Mouse (Mus musculus): ENCODE results near the gene Baiap2l1. TPM values are rescaled to one million over a fixed set of nuclear protein-coding genes. Genes with fewer than 3 reads are reported as not detected.

Gene Baiap2l1
- polyA plus RNA-seq, 2 experiments: 7.4 to 9.2 TPM

DNA sequence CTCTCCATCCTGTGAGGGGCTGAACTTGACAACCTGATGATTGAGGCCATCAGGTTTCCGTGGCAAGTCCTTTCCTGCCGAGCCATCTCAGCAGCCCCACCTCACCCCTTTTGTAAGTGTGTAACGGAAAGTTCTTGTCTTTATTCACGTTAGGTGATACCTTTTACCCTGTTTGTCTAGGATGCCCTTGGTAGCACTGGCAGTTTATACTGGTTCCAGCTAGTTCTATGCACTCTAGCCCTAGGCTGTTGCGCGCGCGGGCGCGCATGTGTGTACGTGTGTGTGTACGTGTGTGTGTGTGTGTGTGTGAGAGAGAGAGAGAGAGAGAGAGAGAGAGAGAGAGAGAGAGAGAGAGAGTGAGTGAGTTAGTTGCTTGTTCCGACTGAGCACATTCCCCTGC, 94.4 kb downstream of the Baiap2l1 start:
- Histone ChIP-seq H3K9ac (ENCODE audit: low read depth, low read length, severe bottlenecking) (no peak overlapping the region), H3K4me3 (replicated peaks; ENCODE audit: low read length) (no peak overlapping the region), H3K4me1 (ENCODE audit: control insufficient read depth, insufficient read depth, low read length) (peaks cover 12% of the 10 kb centered on the region), H3K9me3 (ENCODE audit: control insufficient read depth, low read length) (no peaks in the 10 kb centered on the region), H3K4me2 (replicated peaks; ENCODE audit: low read depth, low read length, severe bottlenecking) (no peak overlapping the region), H3K36me3 (ENCODE audit: control insufficient read depth, insufficient read depth, low read length) (peaks cover 71% of the 10 kb centered on the region), H3K27ac (replicated peaks; ENCODE audit: low read depth, low read length) (no peak overlapping the region), H3K27me3 (ENCODE audit: control insufficient read depth, insufficient read depth, low read length) (no peaks in the 10 kb centered on the region)
- WGBS: 80% methylated on average over 13 of the region's 13 CpGs
- TF ChIP-seq POLR2A (IDR thresholded peaks at IDR 0.05; ENCODE audit: borderline replicate concordance, extremely low read depth, insufficient read depth, insufficient read length): no peak
- DNase-seq (ENCODE audit: low spot score) (no peak), ATAC-seq (ENCODE audit: low FRiP score, low read depth) (no peak)

DNA sequence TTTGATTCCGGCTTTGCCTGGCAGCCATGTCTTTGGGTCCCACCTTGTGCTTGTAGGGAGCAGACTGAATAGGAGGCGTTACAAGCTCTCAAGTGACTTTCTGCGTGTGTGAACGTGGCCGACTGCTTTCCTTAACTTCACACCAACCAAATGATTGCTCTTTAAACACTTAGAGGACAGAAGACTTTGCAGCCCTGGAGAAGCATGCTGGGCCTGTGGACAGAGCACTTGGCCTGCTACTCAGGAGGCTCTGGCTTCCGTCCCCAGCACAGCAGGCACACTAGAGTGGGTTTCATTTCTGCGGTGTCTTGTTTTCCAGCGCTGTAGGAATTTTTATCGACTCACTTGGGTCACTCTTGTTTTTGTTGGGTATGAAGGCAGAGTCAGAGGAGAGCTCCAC, 94.8 kb downstream of the Baiap2l1 start:
- Histone ChIP-seq H3K4me2 (replicated peaks; ENCODE audit: low read depth, low read length, severe bottlenecking) (no peak overlapping the region), H3K9ac (ENCODE audit: low read depth, low read length, severe bottlenecking) (no peak overlapping the region), H3K27me3 (ENCODE audit: control insufficient read depth, insufficient read depth, low read length) (no peaks in the 10 kb centered on the region), H3K4me1 (ENCODE audit: control insufficient read depth, insufficient read depth, low read length) (peaks cover 17% of the 10 kb centered on the region), H3K27ac (replicated peaks; ENCODE audit: low read depth, low read length) (no peak overlapping the region), H3K36me3 (ENCODE audit: control insufficient read depth, insufficient read depth, low read length) (peaks cover 67% of the 10 kb centered on the region), H3K9me3 (ENCODE audit: control insufficient read depth, low read length) (no peaks in the 10 kb centered on the region), H3K4me3 (replicated peaks; ENCODE audit: low read length) (no peak overlapping the region)
- no peak for TF ChIP-seq POLR2A (IDR thresholded peaks at IDR 0.05; ENCODE audit: borderline replicate concordance, extremely low read depth, insufficient read depth, insufficient read length)
- DNase-seq (ENCODE audit: low spot score): no peak
- 72% methylated on average over 9 of the region's 9 CpGs for WGBS
- ATAC-seq (ENCODE audit: low FRiP score, low read depth): no peak

DNA sequence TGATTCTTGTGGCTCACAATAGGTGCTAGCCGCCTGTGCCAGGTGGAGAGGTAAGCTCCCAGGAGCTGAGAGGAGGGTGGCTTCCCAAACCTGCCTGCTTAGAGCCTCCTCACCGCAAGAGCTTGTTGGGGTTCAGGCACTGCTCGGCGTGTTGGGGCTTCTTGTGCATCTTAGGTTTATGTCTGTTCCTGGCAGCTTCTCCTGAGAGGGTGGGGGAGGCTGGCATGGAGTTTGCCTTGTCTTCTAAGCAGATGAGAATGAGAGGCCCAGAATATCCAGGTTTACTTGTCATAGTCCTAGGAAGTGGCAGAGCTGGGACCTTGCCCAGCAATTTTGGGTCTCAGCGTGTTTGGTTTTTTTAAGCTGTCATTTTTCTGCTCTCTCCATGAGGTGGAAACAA, 96.1 kb downstream of the Baiap2l1 start:
- WGBS: 87% methylated on average over 5 of the region's 5 CpGs
- no peaks in the 10 kb centered on the region for H3K9me3 ChIP-seq (ENCODE audit: control insufficient read depth, low read length)
- H3K27me3 ChIP-seq (ENCODE audit: control insufficient read depth, insufficient read depth, low read length): no peaks in the 10 kb centered on the region
- H3K4me3 ChIP-seq (replicated peaks; ENCODE audit: low read length): no peak overlapping the region
- no peak overlapping the region for H3K9ac ChIP-seq (ENCODE audit: low read depth, low read length, severe bottlenecking)
- DNase-seq (ENCODE audit: low spot score) (no peak), ATAC-seq (ENCODE audit: low FRiP score, low read depth) (no peak)
- H3K4me1 ChIP-seq (ENCODE audit: control insufficient read depth, insufficient read depth, low read length): peaks cover 29% of the 10 kb centered on the region
- no peak for TF ChIP-seq POLR2A (IDR thresholded peaks at IDR 0.05; ENCODE audit: borderline replicate concordance, extremely low read depth, insufficient read depth, insufficient read length)
- no peak overlapping the region for H3K27ac ChIP-seq (replicated peaks; ENCODE audit: low read depth, low read length)
- H3K36me3 ChIP-seq (ENCODE audit: control insufficient read depth, insufficient read depth, low read length): peaks cover 55% of the 10 kb centered on the region
- no peak overlapping the region for H3K4me2 ChIP-seq (replicated peaks; ENCODE audit: low read depth, low read length, severe bottlenecking)

DNA sequence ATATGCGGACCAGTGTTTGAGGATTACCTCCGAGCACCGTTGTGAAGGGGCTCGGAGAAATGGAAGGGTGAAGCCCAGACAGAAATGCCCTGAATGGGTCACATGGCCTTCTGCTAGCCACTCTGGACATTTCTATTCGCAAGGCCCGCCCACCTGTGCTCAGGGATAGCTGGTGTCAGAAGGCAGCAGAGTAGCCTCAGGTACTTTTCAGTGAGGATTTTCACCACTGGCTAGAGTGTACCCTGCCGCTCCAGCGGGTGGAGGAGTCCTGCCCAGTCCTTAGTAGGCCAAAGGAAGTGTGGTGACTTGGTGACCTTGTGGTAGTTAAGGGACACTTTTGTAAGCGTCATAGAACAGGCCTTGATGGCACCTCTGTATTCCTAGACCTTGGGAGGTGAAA, 96.6 kb downstream of the Baiap2l1 start:
- H3K4me1 ChIP-seq (ENCODE audit: control insufficient read depth, insufficient read depth, low read length): peaks cover 34% of the 10 kb centered on the region
- ATAC-seq (ENCODE audit: low FRiP score, low read depth): no peak
- DNase-seq (ENCODE audit: low spot score): no peak

DNA sequence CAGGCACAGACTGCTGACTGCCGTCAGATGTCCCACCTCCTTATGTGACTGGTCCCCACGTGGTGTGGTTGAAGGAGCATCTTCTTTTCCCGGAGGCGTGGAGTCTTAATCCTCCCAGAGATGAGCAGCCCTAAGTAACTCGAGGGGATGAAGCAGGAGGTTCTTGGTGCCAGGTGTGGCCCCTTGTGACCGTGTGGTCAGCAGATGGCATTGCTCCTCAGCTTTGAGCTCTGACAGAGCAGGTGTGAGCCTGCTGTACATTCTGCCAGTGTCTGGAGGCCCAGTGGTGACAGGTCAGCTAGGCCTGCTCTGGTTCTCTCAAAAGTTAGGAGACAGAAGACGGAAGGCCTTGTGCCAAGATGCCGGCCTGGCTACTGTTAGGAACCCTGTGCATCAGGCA, 97.4 kb downstream of the Baiap2l1 start:
- WGBS: 72% methylated on average over 8 of the region's 8 CpGs
- no peak overlapping the region for H3K4me2 ChIP-seq (replicated peaks; ENCODE audit: low read depth, low read length, severe bottlenecking)
- no peak overlapping the region for H3K4me3 ChIP-seq (replicated peaks; ENCODE audit: low read length)
- H3K27ac ChIP-seq (replicated peaks; ENCODE audit: low read depth, low read length): no peak overlapping the region
- peaks cover 36% of the 10 kb centered on the region for H3K4me1 ChIP-seq (ENCODE audit: control insufficient read depth, insufficient read depth, low read length)
- no peak overlapping the region for H3K9ac ChIP-seq (ENCODE audit: low read depth, low read length, severe bottlenecking)
- no peak for TF ChIP-seq POLR2A (IDR thresholded peaks at IDR 0.05; ENCODE audit: borderline replicate concordance, extremely low read depth, insufficient read depth, insufficient read length)
- ATAC-seq (ENCODE audit: low FRiP score, low read depth) (no peak), DNase-seq (ENCODE audit: low spot score) (no peak)
- H3K9me3 ChIP-seq (ENCODE audit: control insufficient read depth, low read length): no peaks in the 10 kb centered on the region
- H3K27me3 ChIP-seq (ENCODE audit: control insufficient read depth, insufficient read depth, low read length): no peaks in the 10 kb centered on the region
- peaks cover 42% of the 10 kb centered on the region for H3K36me3 ChIP-seq (ENCODE audit: control insufficient read depth, insufficient read depth, low read length)

More for the DNA sequence above, 96.6 kb downstream of the Baiap2l1 start:
- Histone ChIP-seq H3K27ac (replicated peaks; ENCODE audit: low read depth, low read length) (no peak overlapping the region), H3K36me3 (ENCODE audit: control insufficient read depth, insufficient read depth, low read length) (peaks cover 49% of the 10 kb centered on the region), H3K27me3 (ENCODE audit: control insufficient read depth, insufficient read depth, low read length) (no peaks in the 10 kb centered on the region), H3K4me2 (replicated peaks; ENCODE audit: low read depth, low read length, severe bottlenecking) (no peak overlapping the region), H3K9ac (ENCODE audit: low read depth, low read length, severe bottlenecking) (no peak overlapping the region), H3K9me3 (ENCODE audit: control insufficient read depth, low read length) (no peaks in the 10 kb centered on the region), H3K4me3 (replicated peaks; ENCODE audit: low read length) (no peak overlapping the region)
- no peak for TF ChIP-seq POLR2A (IDR thresholded peaks at IDR 0.05; ENCODE audit: borderline replicate concordance, extremely low read depth, insufficient read depth, insufficient read length)
- 77% methylated on average over 9 of the region's 9 CpGs for WGBS

DNA sequence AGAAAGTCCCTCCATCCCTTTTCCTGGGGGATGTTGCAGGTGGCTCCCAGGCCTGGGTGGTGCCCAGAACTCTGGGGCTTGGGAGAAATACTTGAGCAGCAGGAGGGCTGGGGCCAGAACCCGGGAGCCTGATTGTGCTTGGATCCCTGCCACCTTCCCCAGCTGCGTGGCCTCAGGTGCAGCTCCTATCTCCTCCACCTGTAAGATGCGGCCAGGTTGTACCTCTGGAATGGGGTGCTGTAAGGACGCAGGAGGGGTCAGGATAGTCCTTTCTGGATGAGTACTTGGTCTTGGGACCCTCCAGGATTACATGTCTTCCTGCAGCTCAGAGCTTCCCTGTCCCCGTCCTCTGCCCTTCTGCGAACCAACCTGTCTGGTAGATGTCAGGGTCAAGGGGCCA, 98.7 kb downstream of the Baiap2l1 start:
- H3K4me3 ChIP-seq (replicated peaks; ENCODE audit: low read length): no peak overlapping the region
- ATAC-seq (ENCODE audit: low FRiP score, low read depth): no peak
- no peaks in the 10 kb centered on the region for H3K9me3 ChIP-seq (ENCODE audit: control insufficient read depth, low read length)
- peaks cover 32% of the 10 kb centered on the region for H3K36me3 ChIP-seq (ENCODE audit: control insufficient read depth, insufficient read depth, low read length)
- H3K27me3 ChIP-seq (ENCODE audit: control insufficient read depth, insufficient read depth, low read length): no peaks in the 10 kb centered on the region
- H3K4me2 ChIP-seq (replicated peaks; ENCODE audit: low read depth, low read length, severe bottlenecking): no peak overlapping the region
- WGBS: 84% methylated on average over 5 of the region's 6 CpGs
- H3K9ac ChIP-seq (ENCODE audit: low read depth, low read length, severe bottlenecking): no peak overlapping the region; the same call in 1 of the 2 replicates
- peaks cover 41% of the 10 kb centered on the region for H3K4me1 ChIP-seq (ENCODE audit: control insufficient read depth, insufficient read depth, low read length)
- no peak for TF ChIP-seq POLR2A (IDR thresholded peaks at IDR 0.05; ENCODE audit: borderline replicate concordance, extremely low read depth, insufficient read depth, insufficient read length)
- no peak for DNase-seq (ENCODE audit: low spot score)
- no peak overlapping the region for H3K27ac ChIP-seq (replicated peaks; ENCODE audit: low read depth, low read length)

Data from limb, embryonic 14.5 days (tissue).